Mouse (Mus musculus) olfactory bulb, adult 2 months (tissue): ENCODE measurements around the gene Hist1h2ad. TPM values are rescaled to one million over a fixed set of nuclear protein-coding genes. Genes with fewer than 3 reads are reported as not detected.
"Not testable (repeated sequence)": the region's sequence is repeated elsewhere in the genome, so short reads cannot be mapped to it uniquely, and the experiment has no call there.

Experiments used
- H3K27ac ChIP-seq: fragments of 200-500 bp; 2 replicates; pipeline ENCODE4 v1.5.1; 2012; ENCODE audit warnings: low read depth, low read length; ENCODE audit not compliant: insufficient read depth
- H3K4me1 ChIP-seq: fragments of 200-500 bp; 2 replicates; pipeline ENCODE4 v1.6.1; 2012; ENCODE audit warnings: low read length; ENCODE audit not compliant: control insufficient read depth, insufficient read depth
- H3K4me3 ChIP-seq: fragments of 200-500 bp; 2 replicates; pipeline ENCODE4 v1.5.1; 2012; ENCODE audit warnings: mild to moderate bottlenecking, low read depth, low read length, moderate library complexity; ENCODE audit not compliant: insufficient read depth
- CTCF ChIP-seq: fragments of 200-500 bp; IDR thresholded peaks from 2 replicates; pipeline ENCODE4 v1.5.1; 2012; ENCODE audit warnings: low read depth, mild to moderate bottlenecking, low read length, moderate library complexity; ENCODE audit not compliant: insufficient read depth
- POLR2A ChIP-seq: fragments of 200-500 bp; IDR thresholded peaks from 2 replicates; pipeline ENCODE4 v1.6.1; 2012; ENCODE audit warnings: mild to moderate bottlenecking, low read depth, low read length, moderate library complexity; ENCODE audit not compliant: insufficient read depth
- WGBS: fragments of 180-500 bp; shearing (Covaris S2); methylation state at CpG from one replicate; pipeline ENCODE4 v1.1.7; 2018; 5-methylcytosine and 5-hydroxymethylcytosine counted together
- polyA plus RNA-seq: library from polyadenylated mRNA; stranded (reverse); fragments of >200 nt; gene quantifications from 2 replicates; pipeline ENCODE4 v1.2.4, GENCODE M21; 2012; ENCODE audit warnings: low replicate concordance; ENCODE audit not compliant: missing spikeins, insufficient read depth, insufficient read length

Gene Hist1h2ad
- polyA plus RNA-seq, 1 experiment = not detected

DNA sequence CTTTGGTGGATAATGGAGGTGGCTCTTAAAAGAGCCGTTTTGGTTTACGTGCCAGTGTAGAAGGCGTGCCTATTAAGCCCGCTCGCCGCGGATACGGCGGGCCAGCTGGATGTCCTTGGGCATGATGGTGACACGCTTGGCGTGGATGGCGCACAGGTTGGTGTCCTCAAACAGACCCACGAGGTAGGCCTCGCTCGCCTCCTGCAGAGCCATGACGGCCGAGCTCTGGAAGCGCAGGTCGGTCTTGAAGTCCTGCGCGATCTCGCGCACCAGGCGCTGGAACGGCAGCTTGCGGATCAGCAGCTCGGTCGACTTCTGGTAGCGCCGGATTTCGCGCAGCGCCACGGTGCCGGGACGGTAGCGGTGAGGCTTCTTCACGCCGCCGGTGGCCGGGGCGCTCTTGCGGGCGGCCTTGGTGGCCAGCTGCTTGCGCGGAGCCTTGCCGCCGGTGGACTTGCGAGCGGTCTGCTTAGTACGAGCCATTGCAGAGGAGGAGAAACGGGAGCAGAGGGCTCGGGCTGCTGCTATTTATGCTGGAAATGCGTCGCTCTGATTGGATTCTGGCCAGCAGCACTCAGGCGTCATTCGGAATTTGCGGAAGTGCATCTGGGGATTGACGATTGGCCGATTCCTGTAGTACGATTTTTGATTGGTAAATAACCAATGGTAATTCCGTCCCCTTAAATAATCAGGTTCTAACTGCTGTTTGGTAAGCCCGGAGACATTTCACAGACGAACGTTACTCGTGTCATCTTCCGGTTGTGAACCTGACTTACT lies 12.1 kb upstream of the Hist1h2ad start, which contains the start of gene Hist1h3e:
TSS of gene Hist1h3e (minus strand) at position 487 of the 777 bp plus-strand sequence.
- WGBS = under 1% methylated on average over 59 of the region's 67 CpGs

GRCm38 (mm10) chr13:23562699-23563462 lies 11.3 kb upstream of the Hist1h2ad start:
- peak overlapping the region; percentile 96 for H3K27ac ChIP-seq
- 1% methylated on average over 18 of the region's 18 CpGs for WGBS

More for the DNA sequence above, 12.1 kb upstream of the Hist1h2ad start, which contains the start of gene Hist1h3e:
- peak; percentile 98 for TF ChIP-seq POLR2A
- H3K27ac ChIP-seq = peak within 1 kb of the TSS; percentile 96
- H3K4me1 ChIP-seq = not testable (repeated sequence)
- peak within 1 kb of the TSS; percentile 89 for H3K4me3 ChIP-seq

GRCm38 (mm10) chr13:23564482-23564881 lies 9.7 kb upstream of the Hist1h2ad start:
- TF ChIP-seq CTCF = no peak
- TF ChIP-seq POLR2A = no peak
- Histone ChIP-seq H3K4me1 (no peaks in the 10 kb centered on the region), H3K4me3 (no peak overlapping the region), H3K27ac (no peak overlapping the region)
- 87% methylated on average over 2 of the region's 2 CpGs for WGBS

More at GRCm38 (mm10) chr13:23562699-23563462, 11.3 kb upstream of the Hist1h2ad start:
- Histone ChIP-seq H3K4me1 (no peaks in the 10 kb centered on the region), H3K4me3 (peak overlapping the region; percentile 36)
- TF ChIP-seq CTCF (no peak), POLR2A (no peak)

GRCm38 (mm10) chr13:23570261-23571021 lies 3.7 kb upstream of the Hist1h2ad start:
- H3K4me1 ChIP-seq = not testable (repeated sequence)
- Histone ChIP-seq H3K4me3 (peak overlapping the region; percentile 52), H3K27ac (peak overlapping the region; percentile 89)
- under 1% methylated on average over 27 of the region's 41 CpGs for WGBS

GRCm38 (mm10) chr13:23571022-23571503 lies 3.1 kb upstream of the Hist1h2ad start, which contains the start of the genes Hist1h2ae and Hist1h2bg:
Gene Hist1h2ae (minus strand): TSS chr13:23571220.
Gene Hist1h2bg (plus strand): TSS chr13:23571396.
- TF ChIP-seq CTCF (no peak), POLR2A (no peak)
- 0% methylated on average over 18 of the region's 18 CpGs for WGBS
- peaks cover 6% of the 10 kb centered on the region for H3K4me1 ChIP-seq
- peak within 1 kb of the TSS; percentile 96 for H3K27ac ChIP-seq
- H3K4me3 ChIP-seq = peak within 1 kb of the TSS; percentile 54

GRCm38 (mm10) chr13:23571504-23572217 lies 2.5 kb upstream of the Hist1h2ad start:
- WGBS = under 1% methylated on average over 17 of the region's 34 CpGs
- H3K4me1 ChIP-seq = not testable (repeated sequence)
- peak overlapping the region; percentile 96 for H3K27ac ChIP-seq
- peak overlapping the region; percentile 54 for H3K4me3 ChIP-seq

DNA sequence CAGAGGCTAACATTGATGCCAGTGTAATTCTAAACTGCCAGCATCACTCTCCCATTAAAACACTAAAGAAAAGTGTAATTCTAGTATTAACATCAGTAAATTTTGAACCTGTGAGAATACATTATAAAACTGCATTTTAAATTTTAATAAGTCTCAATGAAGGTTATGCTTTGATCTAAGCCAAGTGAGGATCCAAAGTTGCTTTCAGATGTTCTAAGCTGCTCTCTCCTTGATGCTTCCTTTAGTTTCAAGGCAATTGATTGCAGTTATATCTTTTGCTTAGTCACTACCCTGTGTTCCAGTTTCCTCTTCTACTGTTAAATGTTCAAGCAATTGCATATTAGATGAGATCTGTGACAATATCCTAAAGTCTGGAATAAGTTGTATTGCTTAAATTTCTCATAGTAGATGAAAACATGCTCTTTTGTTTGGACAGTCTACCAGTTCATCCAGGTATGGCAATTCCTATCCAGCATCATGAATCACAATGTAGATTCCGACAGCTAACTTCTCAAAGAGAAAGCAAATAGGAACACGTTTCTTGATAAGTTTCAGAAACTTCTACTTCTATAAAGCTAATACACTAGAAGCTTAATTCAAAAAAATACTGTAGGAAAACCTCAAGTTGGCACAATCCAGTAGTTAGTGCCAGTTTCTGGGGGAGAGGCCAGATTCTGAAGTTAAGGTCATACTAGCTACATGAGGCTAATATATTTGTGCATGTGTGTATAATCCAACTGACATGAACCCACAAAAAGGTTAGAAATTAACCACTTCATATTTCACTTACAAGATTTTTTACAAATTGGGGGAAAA lies 1.8 kb upstream of the Hist1h2ad start:
- TF ChIP-seq POLR2A (no peak), CTCF (no peak)
- H3K27ac ChIP-seq = no peak overlapping the region
- peaks cover 6% of the 10 kb centered on the region for H3K4me1 ChIP-seq
- 25% methylated on average over 2 of the region's 2 CpGs for WGBS
- no peak overlapping the region for H3K4me3 ChIP-seq

GRCm38 (mm10) chr13:23573034-23573897 lies 915 bp upstream of the Hist1h2ad start:
- H3K27ac ChIP-seq = peak overlapping the region; percentile 95
- WGBS = 4% methylated on average over 20 of the region's 20 CpGs
- not testable (repeated sequence) for H3K4me1 ChIP-seq
- peak overlapping the region; percentile 56 for H3K4me3 ChIP-seq

- H3K27ac ChIP-seq = peak overlapping the region; percentile 67; the same call in 1 of the 2 replicates
- under 1% methylated on average over 16 of the region's 39 CpGs for WGBS
- peak overlapping the region; percentile 56 for H3K4me3 ChIP-seq
- not testable (repeated sequence) for H3K4me1 ChIP-seq
These were observed 477 bp downstream of the Hist1h2ad start for GRCm38 (mm10) chr13:23574546-23575170.
